Mouse (Mus musculus): ENCODE measurements around the gene Tshz2. TPM values are rescaled to one million over a fixed set of nuclear protein-coding genes. Genes with fewer than 3 reads are reported as not detected.

The Tshz2 gene
- polyA plus RNA-seq, 1 experiment from 2014 or later: 16.1 TPM

GRCm38 (mm10) chr2:170116704-170117281, 484.0 kb downstream of the Tshz2 start:
- WGBS: 43% methylated on average over 4 of the region's 4 CpGs
- H3K9ac ChIP-seq: no peak overlapping the region
- no peak overlapping the region for H3K4me3 ChIP-seq
- H3K36me3 ChIP-seq: peaks cover 81% of the 10 kb centered on the region
- no peaks in the 10 kb centered on the region for H3K27me3 ChIP-seq
- peaks cover 15% of the 10 kb centered on the region; the same call in 1 of the 2 replicates for H3K4me1 ChIP-seq
- H3K27ac ChIP-seq: no peak overlapping the region
- H3K9me3 ChIP-seq: no peaks in the 10 kb centered on the region
- ATAC-seq (ENCODE audit: low FRiP score, low read depth): no peak; the same call in 1 of the 2 replicates
- no peak overlapping the region for H3K4me2 ChIP-seq (replicated peaks)

GRCm38 (mm10) chr2:170120139-170121027, 487.6 kb downstream of the Tshz2 start:
- H3K4me2 ChIP-seq (replicated peaks): no peak overlapping the region
- no peaks in the 10 kb centered on the region for H3K27me3 ChIP-seq
- no peak for ATAC-seq (ENCODE audit: low FRiP score, low read depth)
- H3K36me3 ChIP-seq: peaks cover 58% of the 10 kb centered on the region
- 88% methylated on average over 19 of the region's 19 CpGs for WGBS
- no peak overlapping the region for H3K27ac ChIP-seq
- H3K4me1 ChIP-seq: peaks cover 21% of the 10 kb centered on the region
- peak overlapping the region; percentile 43; the same call in 1 of the 2 replicates for H3K9ac ChIP-seq
- H3K4me3 ChIP-seq: no peak overlapping the region
- H3K9me3 ChIP-seq: no peaks in the 10 kb centered on the region

Other genes starting within 250 kb of the Tshz2 start
- gene Gm11011, start 45.3 kb upstream of the Tshz2 start, polyA plus RNA-seq (2015; fragmentation: Nextera tagmentation; extraction: Ambion mirVana): not detected in 2 replicates

All from limb, embryonic 13.5 days (tissue).